Mouse (Mus musculus): ENCODE results near the gene Mfsd2b. TPM values are rescaled to one million over a fixed set of nuclear protein-coding genes. Genes with fewer than 3 reads are reported as not detected.
A peak's percentile ranks its signal among the peaks of the same experiment; 100 is the strongest.

Mfsd2b gene
- polyA plus RNA-seq (2011; ENCODE audit: insufficient read depth, insufficient read length, low read depth, missing spikeins), result 2.2 and 3.1 TPM in 2 replicates

DNA sequence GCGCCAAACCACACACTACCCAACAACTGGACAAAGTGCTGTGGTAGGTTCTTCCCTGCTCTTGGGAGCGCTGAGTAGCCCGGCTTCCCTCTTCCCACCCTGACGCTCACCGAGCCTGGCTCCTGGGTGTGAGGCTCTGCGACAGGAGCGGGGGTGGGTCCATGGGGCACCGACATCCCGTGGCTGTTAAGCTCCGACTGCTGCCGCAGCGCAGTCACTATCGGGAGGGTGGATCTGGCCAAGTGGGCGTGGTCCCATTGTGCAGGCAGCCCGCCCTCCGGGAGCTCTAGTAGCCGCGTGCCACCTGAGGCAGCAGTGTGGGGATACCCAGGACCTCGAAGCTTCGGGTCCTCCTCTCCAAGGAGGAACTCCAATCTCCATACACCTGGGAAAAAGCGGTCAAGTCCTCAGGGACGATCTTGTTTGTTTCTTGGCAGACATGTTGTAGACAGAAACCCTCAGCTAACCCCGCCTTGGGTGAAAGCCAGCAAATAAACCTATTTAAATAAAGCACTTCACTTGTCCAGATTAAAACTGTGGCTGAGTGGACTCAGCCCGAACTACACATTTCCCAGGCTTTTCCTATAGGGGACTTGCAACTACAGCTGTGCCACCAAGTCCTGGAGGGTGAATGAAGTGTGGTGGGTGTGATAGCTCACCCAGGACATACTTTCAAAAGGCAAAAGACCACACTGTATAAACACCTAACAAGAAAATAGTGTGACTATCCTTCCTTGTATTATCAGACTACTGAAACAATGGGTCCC is at the start of gene Mfsd2b:
Gene Mfsd2b, minus strand, starts transcription at position 199 of the 767 bp plus-strand sequence.
- Histone ChIP-seq H3K9ac (ENCODE audit: low read depth, poor library complexity, severe bottlenecking) (no peak within 1 kb of the TSS), H3K27me3 (ENCODE audit: control insufficient read depth, insufficient read depth, low read length, poor library complexity, severe bottlenecking) (no peaks in the 10 kb centered on the region), H3K27ac (ENCODE audit: insufficient read depth, low read length) (no peak within 1 kb of the TSS), H3K36me3 (ENCODE audit: control insufficient read depth, insufficient read depth, low read length, poor library complexity, severe bottlenecking) (no peaks in the 10 kb centered on the region), H3K4me1 (ENCODE audit: control insufficient read depth, insufficient read depth, low read length) (no peaks in the 10 kb centered on the region), H3K9me3 (replicated peaks; ENCODE audit: control insufficient read depth, insufficient read depth, low read length, poor library complexity, severe bottlenecking) (no peaks in the 10 kb centered on the region), H3K4me3 (ENCODE audit: low read depth, low read length) (peak within 1 kb of the TSS; percentile 28)
- TF ChIP-seq POLR2A (IDR thresholded peaks at IDR 0.05; ENCODE audit: insufficient read depth, low read length) (no peak), CTCF (IDR thresholded peaks at IDR 0.05; ENCODE audit: low read depth, low read length) (no peak), EP300 (IDR thresholded peaks at IDR 0.05; ENCODE audit: insufficient read depth, low read depth, low read length) (0 out of 2 replicates have a peak, but pooled peaks have one; percentile 9)

DNA sequence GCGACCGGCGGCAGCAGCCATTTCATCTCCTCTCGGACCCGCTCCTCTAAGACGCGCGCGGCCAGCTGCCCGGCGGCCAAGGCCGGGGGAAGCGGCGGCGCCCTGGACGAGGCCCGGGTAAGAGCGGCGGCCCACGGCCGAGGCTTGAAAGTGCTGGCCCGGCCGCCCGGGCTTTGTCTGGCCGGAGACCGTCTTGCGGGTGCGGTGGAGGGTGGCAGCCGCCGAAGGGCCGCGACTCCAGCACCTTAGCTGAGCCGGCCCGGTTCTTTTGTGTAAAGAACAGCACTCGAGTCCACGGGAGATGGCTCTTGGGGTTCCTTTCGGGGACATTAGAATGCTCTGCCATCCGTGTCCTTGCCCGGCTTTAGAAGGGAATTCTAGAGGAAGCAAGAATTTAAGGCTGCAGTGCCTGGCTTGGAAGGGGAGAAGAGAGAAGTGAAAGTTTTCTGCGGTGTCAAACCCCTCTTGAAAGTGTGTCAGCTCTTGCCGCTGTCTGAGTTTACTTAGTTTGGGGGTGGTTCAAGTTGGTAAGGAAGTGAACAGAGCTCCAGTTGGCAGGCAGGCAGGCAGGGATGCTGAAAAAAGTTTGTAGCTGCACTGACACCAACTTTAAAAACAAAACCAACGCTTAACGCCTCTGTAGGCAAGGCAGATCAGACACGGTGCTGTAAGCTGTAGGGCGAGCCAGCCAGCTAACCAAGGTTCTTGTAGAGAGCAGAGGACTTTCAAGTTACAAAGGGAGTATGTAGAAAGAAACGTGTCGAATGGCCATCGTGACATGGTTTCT is 43.8 kb upstream of the Mfsd2b start:
- H3K4me3 ChIP-seq (ENCODE audit: low read depth, low read length), result peak overlapping the region; percentile 96
- no peaks in the 10 kb centered on the region for H3K27me3 ChIP-seq (ENCODE audit: control insufficient read depth, insufficient read depth, low read length, poor library complexity, severe bottlenecking)
- H3K36me3 ChIP-seq (ENCODE audit: control insufficient read depth, insufficient read depth, low read length, poor library complexity, severe bottlenecking), result no peaks in the 10 kb centered on the region
- no peak overlapping the region for H3K27ac ChIP-seq (ENCODE audit: insufficient read depth, low read length)
- no peaks in the 10 kb centered on the region for H3K4me1 ChIP-seq (ENCODE audit: control insufficient read depth, insufficient read depth, low read length)
- peak overlapping the region; percentile 93 for H3K9ac ChIP-seq (ENCODE audit: low read depth, poor library complexity, severe bottlenecking)
- TF ChIP-seq POLR2A (IDR thresholded peaks at IDR 0.05; ENCODE audit: insufficient read depth, low read length) (no peak), EP300 (IDR thresholded peaks at IDR 0.05; ENCODE audit: insufficient read depth, low read depth, low read length) (no peak), CTCF (IDR thresholded peaks at IDR 0.05; ENCODE audit: low read depth, low read length) (no peak)
- H3K9me3 ChIP-seq (replicated peaks; ENCODE audit: control insufficient read depth, insufficient read depth, low read length, poor library complexity, severe bottlenecking), result no peaks in the 10 kb centered on the region

DNA sequence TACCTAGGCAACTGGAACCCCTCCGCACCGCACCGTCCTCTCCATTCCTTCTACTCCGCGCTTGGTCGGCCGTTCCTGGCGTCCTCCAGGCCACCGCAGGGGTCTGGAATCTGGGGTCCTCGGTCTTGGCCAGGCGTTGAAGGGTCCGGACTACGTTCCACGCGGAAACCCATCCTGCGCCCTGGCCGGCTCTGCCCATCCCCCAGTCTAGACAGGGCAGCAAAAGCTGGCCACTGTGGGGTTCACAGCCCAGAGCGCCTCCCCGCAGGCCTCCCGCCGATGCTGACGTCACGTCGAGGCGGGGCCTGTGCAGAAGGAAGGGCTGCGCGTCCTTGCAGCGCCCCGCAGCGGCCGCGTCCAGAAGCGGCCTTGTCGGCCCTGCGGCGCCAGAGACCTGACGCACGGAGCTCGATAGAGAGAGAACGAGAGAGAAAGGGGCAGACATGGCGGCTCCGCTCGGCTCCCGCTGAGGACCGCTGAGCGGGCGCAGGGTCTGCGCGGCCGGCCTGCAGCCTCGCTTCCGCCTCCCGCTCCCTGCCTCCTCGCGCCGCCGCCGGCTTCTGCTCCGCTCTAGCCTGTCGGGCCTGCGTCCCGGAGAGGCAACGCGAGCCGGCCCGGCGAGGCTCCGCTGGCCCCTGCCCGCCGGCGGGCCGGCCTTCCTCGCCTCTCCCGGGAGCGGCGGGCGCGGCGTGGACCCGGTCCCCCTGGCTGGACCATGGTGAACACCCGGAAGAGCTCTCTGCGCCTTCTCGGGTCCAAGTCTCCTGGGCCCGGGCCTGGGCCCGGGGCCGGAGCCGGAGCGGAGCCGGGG is 43.0 kb upstream of the Mfsd2b start, which contains the start of gene Atad2b:
Gene Atad2b, plus strand, starts transcription at position 360 of the 811 bp plus-strand sequence.
- no peak within 1 kb of the TSS for H3K27ac ChIP-seq (ENCODE audit: insufficient read depth, low read length)
- TF ChIP-seq CTCF (IDR thresholded peaks at IDR 0.05; ENCODE audit: low read depth, low read length), result peak; percentile 96
- peak; percentile 74 for TF ChIP-seq POLR2A (IDR thresholded peaks at IDR 0.05; ENCODE audit: insufficient read depth, low read length)
- peak; percentile 63 for TF ChIP-seq EP300 (IDR thresholded peaks at IDR 0.05; ENCODE audit: insufficient read depth, low read depth, low read length)
- no peaks in the 10 kb centered on the region for H3K27me3 ChIP-seq (ENCODE audit: control insufficient read depth, insufficient read depth, low read length, poor library complexity, severe bottlenecking)
- no peaks in the 10 kb centered on the region for H3K4me1 ChIP-seq (ENCODE audit: control insufficient read depth, insufficient read depth, low read length)
- no peaks in the 10 kb centered on the region for H3K9me3 ChIP-seq (replicated peaks; ENCODE audit: control insufficient read depth, insufficient read depth, low read length, poor library complexity, severe bottlenecking)
- peak within 1 kb of the TSS; percentile 93 for H3K9ac ChIP-seq (ENCODE audit: low read depth, poor library complexity, severe bottlenecking)
- H3K36me3 ChIP-seq (ENCODE audit: control insufficient read depth, insufficient read depth, low read length, poor library complexity, severe bottlenecking), result no peaks in the 10 kb centered on the region
- H3K4me3 ChIP-seq (ENCODE audit: low read depth, low read length), result peak within 1 kb of the TSS; percentile 96

DNA sequence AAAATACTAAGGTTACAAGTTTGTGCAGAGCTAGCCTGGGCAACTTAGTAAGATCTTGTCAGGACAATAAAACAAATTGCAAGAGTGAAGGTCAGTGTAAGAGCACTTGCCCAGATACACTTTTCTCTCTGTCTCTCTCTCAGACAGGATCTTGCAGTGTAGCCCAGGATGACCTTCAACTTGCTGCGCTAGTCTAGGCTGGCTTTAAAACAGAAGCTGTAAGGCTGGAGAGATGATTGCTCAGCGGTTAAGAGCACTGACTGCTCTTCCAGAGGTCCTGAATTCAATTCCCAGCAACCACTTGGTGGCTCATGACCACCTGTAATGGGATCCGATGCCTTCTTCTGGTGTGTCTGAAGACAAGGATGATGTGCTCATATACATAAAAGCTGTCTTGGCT is 40.8 kb upstream of the Mfsd2b start:
- no peak overlapping the region for H3K4me3 ChIP-seq (ENCODE audit: low read depth, low read length)
- no peaks in the 10 kb centered on the region for H3K36me3 ChIP-seq (ENCODE audit: control insufficient read depth, insufficient read depth, low read length, poor library complexity, severe bottlenecking)
- no peak overlapping the region for H3K9ac ChIP-seq (ENCODE audit: low read depth, poor library complexity, severe bottlenecking)
- H3K27ac ChIP-seq (ENCODE audit: insufficient read depth, low read length), result peak overlapping the region; percentile 89
- no peaks in the 10 kb centered on the region for H3K4me1 ChIP-seq (ENCODE audit: control insufficient read depth, insufficient read depth, low read length)
- H3K27me3 ChIP-seq (ENCODE audit: control insufficient read depth, insufficient read depth, low read length, poor library complexity, severe bottlenecking), result no peaks in the 10 kb centered on the region
- TF ChIP-seq POLR2A (IDR thresholded peaks at IDR 0.05; ENCODE audit: insufficient read depth, low read length) (no peak), CTCF (IDR thresholded peaks at IDR 0.05; ENCODE audit: low read depth, low read length) (no peak)
- no peaks in the 10 kb centered on the region for H3K9me3 ChIP-seq (replicated peaks; ENCODE audit: control insufficient read depth, insufficient read depth, low read length, poor library complexity, severe bottlenecking)

DNA sequence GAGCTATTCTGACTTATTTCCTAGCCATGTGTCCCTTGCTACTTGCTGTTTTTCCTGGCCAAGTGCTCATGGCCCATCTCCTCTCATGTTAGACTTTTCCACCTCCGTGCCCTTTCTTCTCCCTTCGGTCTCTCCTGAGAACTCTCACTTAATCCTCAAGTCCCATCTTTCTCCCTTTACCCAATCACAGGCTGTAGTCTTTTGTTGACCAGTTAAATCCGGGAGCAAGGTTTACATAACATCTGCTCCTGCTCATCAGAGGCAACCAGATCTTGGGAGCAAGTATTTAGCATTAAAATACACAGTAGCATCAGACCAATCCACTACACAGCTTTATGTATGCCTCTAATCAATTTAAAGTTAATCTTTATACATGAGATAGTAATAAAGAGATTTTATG is 40.3 kb upstream of the Mfsd2b start:
- TF ChIP-seq EP300 (IDR thresholded peaks at IDR 0.05; ENCODE audit: insufficient read depth, low read depth, low read length) (no peak), CTCF (IDR thresholded peaks at IDR 0.05; ENCODE audit: low read depth, low read length) (no peak), POLR2A (IDR thresholded peaks at IDR 0.05; ENCODE audit: insufficient read depth, low read length) (no peak)
- Histone ChIP-seq H3K27me3 (ENCODE audit: control insufficient read depth, insufficient read depth, low read length, poor library complexity, severe bottlenecking) (no peaks in the 10 kb centered on the region), H3K36me3 (ENCODE audit: control insufficient read depth, insufficient read depth, low read length, poor library complexity, severe bottlenecking) (no peaks in the 10 kb centered on the region), H3K27ac (ENCODE audit: insufficient read depth, low read length) (peak overlapping the region; percentile 69), H3K4me3 (ENCODE audit: low read depth, low read length) (no peak overlapping the region), H3K4me1 (ENCODE audit: control insufficient read depth, insufficient read depth, low read length) (no peaks in the 10 kb centered on the region), H3K9me3 (replicated peaks; ENCODE audit: control insufficient read depth, insufficient read depth, low read length, poor library complexity, severe bottlenecking) (no peaks in the 10 kb centered on the region), H3K9ac (ENCODE audit: low read depth, poor library complexity, severe bottlenecking) (no peak overlapping the region)

Data from ES-Bruce4 (cell line).